Mouse (Mus musculus) kidney, postnatal 4 days (tissue): ENCODE measurements around the gene Dcst1.

Experiments used
- DNase-seq, 2 experiments: peaks; one replicate each; pipeline ENCODE4 v3.0.0; 2021; ENCODE audit warnings: mixed read lengths in 2 of 2

The Dcst1 gene

GRCm38 (mm10) chr3:89388134-89388881, 23.3 kb upstream of the Dcst1 start:
- peak in 1 of 2 experiments; percentile 40 for DNase-seq

- no peak for DNase-seq
These were observed 22.6 kb upstream of the Dcst1 start for GRCm38 (mm10) chr3:89387632-89388031.

GRCm38 (mm10) chr3:89386438-89387420, 21.7 kb upstream of the Dcst1 start:
- DNase-seq = peak in 1 of 2 experiments; percentile 45

- no peak for DNase-seq
These were observed 20.4 kb upstream of the Dcst1 start for GRCm38 (mm10) chr3:89385451-89385850.

GRCm38 (mm10) chr3:89384331-89385076, 19.5 kb upstream of the Dcst1 start:
- DNase-seq = no peak

- DNase-seq = no peak
These were observed 18.7 kb upstream of the Dcst1 start for GRCm38 (mm10) chr3:89383651-89384255.

- no peak for DNase-seq
These were observed 17.9 kb upstream of the Dcst1 start for GRCm38 (mm10) chr3:89382950-89383349.

- DNase-seq = no peak
These were observed 17.2 kb upstream of the Dcst1 start for GRCm38 (mm10) chr3:89382033-89382882.

- DNase-seq = no peak
These were observed 16.2 kb upstream of the Dcst1 start for GRCm38 (mm10) chr3:89381233-89381632.

GRCm38 (mm10) chr3:89380711-89381110, 15.7 kb upstream of the Dcst1 start:
- no peak for DNase-seq

GRCm38 (mm10) chr3:89380291-89380690, 15.2 kb upstream of the Dcst1 start:
- no peak for DNase-seq

GRCm38 (mm10) chr3:89379388-89380131, 14.5 kb upstream of the Dcst1 start:
- no peak for DNase-seq

- peak; percentile 83 to 90 for DNase-seq
These were observed 13.5 kb upstream of the Dcst1 start for GRCm38 (mm10) chr3:89378394-89379067.

GRCm38 (mm10) chr3:89377831-89378230, 12.8 kb upstream of the Dcst1 start:
- no peak for DNase-seq

- no peak for DNase-seq
These were observed 8.7 kb upstream of the Dcst1 start for GRCm38 (mm10) chr3:89373581-89374231.

GRCm38 (mm10) chr3:89367338-89367737, 2.3 kb upstream of the Dcst1 start:
- DNase-seq = no peak

- DNase-seq = peak; percentile 54 to 72
These were observed 697 bp upstream of the Dcst1 start for GRCm38 (mm10) chr3:89365486-89366414.

- DNase-seq = no peak
These were observed 422 bp downstream of the Dcst1 start for GRCm38 (mm10) chr3:89364631-89365030.
